Mouse (Mus musculus) G1E (cell line): Measurements from ENCODE around the gene Hspb11.

Experiments used
- CTCF ChIP-seq: IDR thresholded peaks from 2 replicates; pipeline ENCODE4 v1.5.1; 2012; ENCODE audit warnings: low read depth, low read length, inconsistent platforms, mixed read lengths
- GATA1 ChIP-seq: IDR thresholded peaks from 2 replicates; pipeline ENCODE4 v1.6.1; 2012; ENCODE audit warnings: borderline replicate concordance, low read length, inconsistent platforms, mixed read lengths

- TF ChIP-seq CTCF (no peak), GATA1 (no peak)
Observed at GRCm38 (mm10) chr4:107238253-107238652, 15.1 kb upstream of the Hspb11 start.
